Mouse (Mus musculus): ENCODE results near the gene Foxn3. TPM values are rescaled to one million over a fixed set of nuclear protein-coding genes. Genes with fewer than 3 reads are reported as not detected.

The Foxn3 gene
- total and polyA plus RNA-seq, 3 experiments = 9.7 to 26.8 (median 11.0) TPM

- Histone ChIP-seq H3K27ac (ENCODE audit: insufficient read depth, low read depth) (no peak overlapping the region), H3K4me1 (ENCODE audit: control insufficient read depth in 1 of 2, insufficient read depth in 2 of 2) (peaks cover 15 to 45% of the 10 kb centered on the region in 2 experiments), H3K9ac (ENCODE audit: insufficient read depth, low read depth) (no peak overlapping the region), H3K4me3 (replicated peaks in 1 of 3; ENCODE audit: low read depth in 2 of 3, low read length in 2 of 3, poor library complexity in 1 of 3) (no peak overlapping the region), H3K4me2 (ENCODE audit: insufficient read depth, low read depth, poor library complexity, severe bottlenecking) (no peak overlapping the region), H3K36me3 (replicated peaks in 1 of 2; ENCODE audit: control insufficient read depth in 1 of 2, insufficient read depth in 1 of 2, low read length in 1 of 2) (peaks cover 5 to 33% of the 10 kb centered on the region in 2 experiments), H3K79me2 (replicated peaks; ENCODE audit: control insufficient read depth, extremely low read depth, insufficient read depth, poor library complexity, severe bottlenecking) (no peaks in the 10 kb centered on the region), H3K9me3 (replicated peaks; ENCODE audit: low read length) (no peaks in the 10 kb centered on the region), H3K27me3 (replicated peaks) (no peaks in the 10 kb centered on the region)
- DNase-seq (ENCODE audit: extremely low read depth) = no peak
- no peak for TF ChIP-seq CHD2 (IDR thresholded peaks at IDR 0.05; ENCODE audit: low read length)
- TF ChIP-seq KAT2A (IDR thresholded peaks at IDR 0.05; ENCODE audit: insufficient replicate concordance, low read length) = no peak
- TF ChIP-seq MAZ (IDR thresholded peaks at IDR 0.05; ENCODE audit: low read depth, low read length) = no peak
- no peak for TF ChIP-seq ETS1 (conservative IDR thresholded peaks at IDR 0.05; ENCODE audit: low read depth, low read length)
- TF ChIP-seq HCFC1 (IDR thresholded peaks at IDR 0.05; ENCODE audit: low read depth, low read length) = no peak
- no peak for TF ChIP-seq BHLHE40 (IDR thresholded peaks at IDR 0.05; ENCODE audit: low read depth, low read length)
- no peak for TF ChIP-seq TCF12 (IDR thresholded peaks at IDR 0.05; ENCODE audit: low read depth, low read length)
- no peak for TF ChIP-seq MEF2A (IDR thresholded peaks at IDR 0.05; ENCODE audit: borderline replicate concordance, low read depth, low read length)
- no peak for TF ChIP-seq POLR2A (IDR thresholded peaks at IDR 0.05; ENCODE audit: low read depth, low read length)
- no peak for TF ChIP-seq POLR2AphosphoS2 (IDR thresholded peaks at IDR 0.05; ENCODE audit: low read depth, low read length)
- TF ChIP-seq PAX5 (IDR thresholded peaks at IDR 0.05; ENCODE audit: low read length) = no peak
- TF ChIP-seq SIN3A (IDR thresholded peaks at IDR 0.05; ENCODE audit: low read length) = no peak
- TF ChIP-seq CHD1 (IDR thresholded peaks at IDR 0.05; ENCODE audit: low read depth, low read length) = no peak
- TF ChIP-seq MAX (IDR thresholded peaks at IDR 0.05; ENCODE audit: low read length) = no peak
- no peak for TF ChIP-seq MYC (IDR thresholded peaks at IDR 0.05; ENCODE audit: low read depth, low read length)
- no peak for TF ChIP-seq ZKSCAN1 (IDR thresholded peaks at IDR 0.05; ENCODE audit: borderline replicate concordance, low read depth, low read length)
- TF ChIP-seq NRF1 (IDR thresholded peaks at IDR 0.05; ENCODE audit: low read depth, low read length) = no peak
- dilution Hi-C loops (cut with MboI; ENCODE audit: extremely low pct_ligation_motif_present, extremely low pct_unique_long_range_greater_than_20kb, low sequenced_read_pairs) = no loop called here
- in situ Hi-C loops (cut with MboI; ENCODE audit: low pct_ligation_motif_present, low pct_unique_long_range_greater_than_20kb, low sequenced_read_pairs) = no loop called here
Measured at GRCm38 (mm10) chr12:99246984-99247746, 316.2 kb downstream of the Foxn3 start.

- dilution Hi-C loops (cut with MboI; ENCODE audit: extremely low pct_ligation_motif_present, extremely low pct_unique_long_range_greater_than_20kb, low sequenced_read_pairs) = no loop called here
- Histone ChIP-seq H3K9ac (ENCODE audit: insufficient read depth, low read depth) (no peak overlapping the region), H3K27me3 (replicated peaks) (no peaks in the 10 kb centered on the region)
Measured at GRCm38 (mm10) chr12:99244673-99245072, 318.7 kb downstream of the Foxn3 start.

More at GRCm38 (mm10) chr12:99244673-99245072, 318.7 kb downstream of the Foxn3 start:
- peaks cover 5 to 31% of the 10 kb centered on the region in 2 experiments for H3K36me3 ChIP-seq (replicated peaks in 1 of 2; ENCODE audit: control insufficient read depth in 1 of 2, insufficient read depth in 1 of 2, low read length in 1 of 2)
- H3K4me2 ChIP-seq (ENCODE audit: insufficient read depth, low read depth, poor library complexity, severe bottlenecking) = no peak overlapping the region
- no peak overlapping the region for H3K4me3 ChIP-seq (replicated peaks in 1 of 3; ENCODE audit: low read depth in 2 of 3, low read length in 2 of 3, poor library complexity in 1 of 3)
- peaks cover 3 to 43% of the 10 kb centered on the region in 2 experiments for H3K4me1 ChIP-seq (ENCODE audit: control insufficient read depth in 1 of 2, insufficient read depth in 2 of 2)
- in situ Hi-C loops (cut with MboI; ENCODE audit: low pct_ligation_motif_present, low pct_unique_long_range_greater_than_20kb, low sequenced_read_pairs) = no loop called here
- TF ChIP-seq MXI1 (IDR thresholded peaks at IDR 0.05; ENCODE audit: low read depth, low read length) (no peak), POLR2A (IDR thresholded peaks at IDR 0.05; ENCODE audit: low read depth, low read length) (no peak), MYC (IDR thresholded peaks at IDR 0.05; ENCODE audit: low read depth, low read length) (no peak), EP300 (IDR thresholded peaks at IDR 0.05; ENCODE audit: low read length) (no peak), ETS1 (conservative IDR thresholded peaks at IDR 0.05; ENCODE audit: low read depth, low read length) (no peak), CHD1 (IDR thresholded peaks at IDR 0.05; ENCODE audit: low read depth, low read length) (no peak), ELF1 (IDR thresholded peaks at IDR 0.05; ENCODE audit: low read depth, low read length) (no peak), CHD2 (IDR thresholded peaks at IDR 0.05; ENCODE audit: low read length) (no peak), CTCF (conservative IDR thresholded peaks at IDR 0.05 in 1 of 2, IDR thresholded peaks at IDR 0.05 in 1 of 2; ENCODE audit: low read depth in 2 of 2, low read length in 2 of 2) (no peak), ZNF384 (IDR thresholded peaks at IDR 0.05; ENCODE audit: low read depth, low read length) (no peak), JUN (IDR thresholded peaks at IDR 0.05; ENCODE audit: insufficient read depth, low read depth, low read length) (no peak)
- no peak overlapping the region for H3K27ac ChIP-seq (ENCODE audit: insufficient read depth, low read depth)
- no peaks in the 10 kb centered on the region for H3K79me2 ChIP-seq (replicated peaks; ENCODE audit: control insufficient read depth, extremely low read depth, insufficient read depth, poor library complexity, severe bottlenecking)
- DNase-seq (ENCODE audit: extremely low read depth) = no peak
- H3K9me3 ChIP-seq (replicated peaks; ENCODE audit: low read length) = no peaks in the 10 kb centered on the region

Measured in CH12.LX (cell line).